Mouse (Mus musculus) heart, embryonic 16.5 days (tissue): Measurements from ENCODE around the gene Sun1. TPM values are rescaled to one million over a fixed set of nuclear protein-coding genes. Genes with fewer than 3 reads are reported as not detected.

Source experiments
- ATAC-seq: fragments of 200-750 bp; cut with Nextera tagmentation; replicated peaks from 2 replicates; pipeline ENCODE4 v1.8.0; 2017; ENCODE audit warnings: moderate number of reproducible peaks; ENCODE audit not compliant: insufficient read depth, low FRiP score; ENCODE audit errors: extremely low read depth
- H3K27ac ChIP-seq: fragments of 300-500 bp; sonication (generic); 2 replicates; pipeline ENCODE4 v1.5.1; 2014; ENCODE audit warnings: mild to moderate bottlenecking, low read length, control low read depth, moderate library complexity
- H3K27me3 ChIP-seq: fragments of 300-500 bp; sonication (generic); 2 replicates; pipeline ENCODE4 v1.6.1; 2014; ENCODE audit warnings: low read length, mixed read lengths; ENCODE audit not compliant: control insufficient read depth, insufficient read depth
- H3K36me3 ChIP-seq: fragments of 300-500 bp; sonication (generic); 2 replicates; pipeline ENCODE4 v1.6.1; 2014; ENCODE audit not compliant: control insufficient read depth, insufficient read depth
- H3K4me1 ChIP-seq: fragments of 300-500 bp; sonication (generic); 2 replicates; pipeline ENCODE4 v1.6.1; 2014; ENCODE audit warnings: low read length, mixed read lengths; ENCODE audit not compliant: control insufficient read depth, insufficient read depth
- H3K4me2 ChIP-seq: fragments of 300-500 bp; sonication (generic); 2 replicates; pipeline ENCODE4 v1.6.1; 2014; ENCODE audit warnings: low read depth, mild to moderate bottlenecking, control low read depth, low read length
- H3K4me3 ChIP-seq: fragments of 300-500 bp; sonication (generic); 2 replicates; pipeline ENCODE4 v1.5.1; 2014; ENCODE audit warnings: mild to moderate bottlenecking, control low read depth, low read length
- H3K9ac ChIP-seq: fragments of 300-500 bp; sonication (generic); 2 replicates; pipeline ENCODE4 v1.6.1; 2014; ENCODE audit warnings: low read length, control low read depth
- H3K9me3 ChIP-seq: fragments of 300-500 bp; sonication (generic); replicated peaks from 2 replicates; pipeline ENCODE4 v1.6.1; 2016; ENCODE audit warnings: low read length; ENCODE audit not compliant: control insufficient read depth
- WGBS: fragments of 180-500 bp; shearing (Covaris S2); extraction: QIAGEN DNeasy Blood & Tissue Kit; methylation state at CpG from one replicate; pipeline ENCODE4 v1.1.7; 2014; 5-methylcytosine and 5-hydroxymethylcytosine counted together
- polyA plus RNA-seq: library from polyadenylated mRNA; unstranded; fragments of >200 nt; fragmentation: Nextera tagmentation; extraction: Ambion mirVana; gene quantifications from 2 replicates; pipeline ENCODE4 v1.2.1, GENCODE M21; 2015

Gene Sun1
- polyA plus RNA-seq, 1 experiment from 2014 or later, result 35.7 TPM

- 0% methylated on average over 8 of the region's 8 CpGs for WGBS
- Histone ChIP-seq H3K36me3 (peaks cover 25% of the 10 kb centered on the region), H3K27me3 (no peaks in the 10 kb centered on the region), H3K4me1 (peaks cover 40% of the 10 kb centered on the region), H3K4me2 (peak overlapping the region; percentile 94), H3K4me3 (peak overlapping the region; percentile 66), H3K9me3 (no peaks in the 10 kb centered on the region), H3K9ac (peak overlapping the region; percentile 76), H3K27ac (peak overlapping the region; percentile 79)
- ATAC-seq, result no peak
Observed at GRCm38 (mm10) chr5:139251736-139252080, 51.3 kb downstream of the Sun1 start.

GRCm38 (mm10) chr5:139252081-139252909, 51.9 kb downstream of the Sun1 start, which contains the start of gene Get4:
Get4 (plus strand) TSS chr5:139252324.
- ATAC-seq, result peak; percentile 92
- peak within 1 kb of the TSS; percentile 66 for H3K4me3 ChIP-seq
- H3K4me1 ChIP-seq, result peaks cover 45% of the 10 kb centered on the region
- H3K4me2 ChIP-seq, result peak within 1 kb of the TSS; percentile 94
- under 1% methylated on average over 83 of the region's 90 CpGs for WGBS
- peak within 1 kb of the TSS; percentile 90 for H3K27ac ChIP-seq
- peaks cover 20% of the 10 kb centered on the region for H3K36me3 ChIP-seq
- H3K9me3 ChIP-seq, result no peaks in the 10 kb centered on the region
- peak within 1 kb of the TSS; percentile 93 for H3K9ac ChIP-seq
- H3K27me3 ChIP-seq, result no peaks in the 10 kb centered on the region

DNA sequence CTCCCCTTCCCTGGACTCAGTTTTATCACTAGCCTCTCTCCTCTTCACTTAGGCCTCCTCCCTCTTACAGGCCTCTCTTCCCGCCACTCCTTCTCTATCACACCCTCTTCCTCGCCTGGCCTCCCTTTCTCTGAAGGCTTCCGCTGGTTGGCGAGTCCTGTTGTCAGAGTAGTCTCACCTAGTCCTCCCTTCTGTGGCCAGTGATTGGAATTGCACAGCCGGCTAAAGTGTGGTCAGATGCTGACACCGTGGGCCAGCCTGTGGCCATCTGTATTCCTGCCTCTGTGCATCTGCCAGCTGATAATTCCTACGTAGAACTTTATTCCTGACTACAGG, 52.4 kb downstream of the Sun1 start:
- Histone ChIP-seq H3K4me3 (peak overlapping the region; percentile 66), H3K36me3 (peaks cover 14% of the 10 kb centered on the region; the same call in 1 of the 2 replicates), H3K4me1 (peaks cover 49% of the 10 kb centered on the region), H3K9ac (peak overlapping the region; percentile 93), H3K27ac (peak overlapping the region; percentile 90), H3K4me2 (peak overlapping the region; percentile 94), H3K9me3 (no peaks in the 10 kb centered on the region), H3K27me3 (no peaks in the 10 kb centered on the region)
- peak; percentile 6 for ATAC-seq
- WGBS, result 0% methylated on average over 7 of the region's 7 CpGs

DNA sequence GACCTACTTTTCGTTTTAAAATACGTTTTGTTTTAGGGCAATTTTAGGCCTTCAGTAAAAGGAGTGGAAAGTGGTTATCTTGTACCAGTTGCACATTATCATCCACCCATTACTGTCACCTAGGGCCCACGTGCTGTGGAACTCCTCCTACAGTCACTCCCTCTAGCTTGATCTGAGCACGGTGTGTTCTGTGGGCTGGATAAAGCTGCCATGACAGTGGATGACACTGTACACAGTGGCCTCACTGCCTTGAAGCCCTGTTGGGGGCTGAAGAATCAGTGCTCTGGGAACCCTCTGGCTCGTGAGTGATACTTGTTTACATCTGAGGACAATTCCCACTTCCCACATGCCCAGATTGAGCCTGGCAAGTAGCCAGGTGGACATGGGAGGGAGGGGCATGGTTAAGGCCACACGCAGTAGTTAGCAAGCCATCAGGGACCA, 52.9 kb downstream of the Sun1 start:
- Histone ChIP-seq H3K27me3 (no peaks in the 10 kb centered on the region), H3K9me3 (no peaks in the 10 kb centered on the region), H3K27ac (peak overlapping the region; percentile 90), H3K4me1 (peaks cover 54% of the 10 kb centered on the region), H3K36me3 (peaks cover 9% of the 10 kb centered on the region; the same call in 1 of the 2 replicates), H3K9ac (peak overlapping the region; percentile 93), H3K4me2 (peak overlapping the region; percentile 94), H3K4me3 (peak overlapping the region; percentile 66)
- ATAC-seq, result no peak
- 1% methylated on average over 6 of the region's 6 CpGs for WGBS

- no peak for ATAC-seq
- Histone ChIP-seq H3K9ac (no peak overlapping the region), H3K9me3 (no peaks in the 10 kb centered on the region), H3K27me3 (no peaks in the 10 kb centered on the region), H3K27ac (no peak overlapping the region; the same call in 1 of the 2 replicates), H3K36me3 (0 out of 2 replicates have a peak, but pooled peaks cover 2% of the 10 kb centered on the region), H3K4me1 (peaks cover 69% of the 10 kb centered on the region), H3K4me2 (peak overlapping the region; percentile 10; the same call in 1 of the 2 replicates), H3K4me3 (no peak overlapping the region)
- WGBS, result 79% methylated on average over 6 of the region's 6 CpGs
Observed at GRCm38 (mm10) chr5:139254938-139255337, 54.5 kb downstream of the Sun1 start.

- no peaks in the 10 kb centered on the region; the same call in 1 of the 2 replicates for H3K36me3 ChIP-seq
- no peaks in the 10 kb centered on the region for H3K27me3 ChIP-seq
- no peak overlapping the region for H3K4me3 ChIP-seq
- H3K9ac ChIP-seq, result 0 out of 2 replicates have a peak overlapping the region, but pooled peaks have one; percentile 2
- H3K4me1 ChIP-seq, result peaks cover 73% of the 10 kb centered on the region
- peak overlapping the region; percentile 47 for H3K27ac ChIP-seq
- no peak overlapping the region for H3K4me2 ChIP-seq
- no peaks in the 10 kb centered on the region for H3K9me3 ChIP-seq
- WGBS, result 54% methylated on average over 6 of the region's 6 CpGs
- no peak for ATAC-seq
Observed at GRCm38 (mm10) chr5:139255777-139256176, 55.3 kb downstream of the Sun1 start.

GRCm38 (mm10) chr5:139256211-139256765, 55.9 kb downstream of the Sun1 start:
- peaks cover 73% of the 10 kb centered on the region for H3K4me1 ChIP-seq
- no peaks in the 10 kb centered on the region for H3K27me3 ChIP-seq
- H3K36me3 ChIP-seq, result peaks cover under 1% of the 10 kb centered on the region; the same call in 1 of the 2 replicates
- ATAC-seq, result no peak
- WGBS, result 78% methylated on average over 3 of the region's 3 CpGs
- H3K9me3 ChIP-seq, result no peaks in the 10 kb centered on the region
- no peak overlapping the region for H3K4me3 ChIP-seq
- peak overlapping the region; percentile 57 for H3K27ac ChIP-seq
- H3K4me2 ChIP-seq, result no peak overlapping the region
- no peak overlapping the region for H3K9ac ChIP-seq

- Histone ChIP-seq H3K27me3 (no peaks in the 10 kb centered on the region), H3K9me3 (no peaks in the 10 kb centered on the region), H3K4me3 (no peak overlapping the region), H3K27ac (peak overlapping the region; percentile 57), H3K4me1 (peaks cover 70% of the 10 kb centered on the region), H3K36me3 (peaks cover 6% of the 10 kb centered on the region), H3K4me2 (no peak overlapping the region), H3K9ac (no peak overlapping the region; the same call in 1 of the 2 replicates)
- no peak for ATAC-seq
- WGBS, result 82% methylated on average over 1 of the region's 1 CpGs
Observed at GRCm38 (mm10) chr5:139257265-139257664, 56.8 kb downstream of the Sun1 start.

DNA sequence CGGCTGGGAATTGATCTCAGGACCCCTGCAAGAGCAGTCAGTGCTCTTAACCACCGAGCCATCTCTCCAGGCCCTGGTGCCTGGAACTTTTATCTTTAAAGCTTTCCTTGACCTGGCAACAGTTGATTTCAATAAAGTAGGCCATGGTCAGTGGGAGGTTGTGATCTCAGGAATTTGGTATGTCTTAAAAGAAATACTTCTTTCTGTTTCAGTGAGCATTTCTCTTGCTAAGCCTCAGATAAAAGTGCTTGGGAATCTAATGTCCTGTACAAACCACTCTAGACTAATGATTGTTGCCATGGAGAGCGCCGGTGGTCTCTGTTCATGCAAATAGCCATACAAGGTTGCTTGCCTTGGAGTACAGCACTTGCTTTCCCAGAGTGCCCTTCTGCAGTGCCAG, 57.4 kb downstream of the Sun1 start:
- Histone ChIP-seq H3K4me3 (no peak overlapping the region), H3K27ac (peak overlapping the region; percentile 75), H3K27me3 (no peaks in the 10 kb centered on the region), H3K4me1 (peaks cover 70% of the 10 kb centered on the region), H3K36me3 (peaks cover 12% of the 10 kb centered on the region), H3K4me2 (no peak overlapping the region; the same call in 1 of the 2 replicates), H3K9ac (no peak overlapping the region), H3K9me3 (no peaks in the 10 kb centered on the region)
- 42% methylated on average over 4 of the region's 4 CpGs for WGBS
- ATAC-seq, result no peak
